Mouse (Mus musculus) thymus, adult 2 months (tissue): ENCODE data around the gene Rhox2a. TPM values are rescaled to one million over a fixed set of nuclear protein-coding genes. Genes with fewer than 3 reads are reported as not detected.
"Not testable (repeated sequence)": the region's sequence is repeated elsewhere in the genome, so short reads cannot be mapped to it uniquely, and the experiment has no call there.

ENCODE experiments used
- DNase-seq: peaks from one replicate; pipeline ENCODE4 v3.0.0; 2021
- H3K27ac ChIP-seq: fragments of 200-500 bp; 2 replicates; pipeline ENCODE4 v1.5.1; 2012; ENCODE audit warnings: low read length, control low read depth; ENCODE audit not compliant: control insufficient read depth, insufficient read depth
- H3K27me3 ChIP-seq: fragments of 200-500 bp; 2 replicates; pipeline ENCODE4 v1.6.1; 2012; ENCODE audit warnings: mild to moderate bottlenecking, low read length, moderate library complexity, mixed read lengths; ENCODE audit not compliant: control insufficient read depth, insufficient read depth
- H3K36me3 ChIP-seq: fragments of 200-500 bp; 2 replicates; pipeline ENCODE4 v1.6.1; 2012; ENCODE audit warnings: mild to moderate bottlenecking, low read length, moderate library complexity; ENCODE audit not compliant: control insufficient read depth, insufficient read depth
- H3K4me1 ChIP-seq: fragments of 200-500 bp; replicated peaks from 2 replicates; pipeline ENCODE4 v1.6.1; 2012; ENCODE audit warnings: low read length; ENCODE audit not compliant: control insufficient read depth, insufficient read depth
- H3K4me3 ChIP-seq: fragments of 200-500 bp; 2 replicates; pipeline ENCODE4 v1.5.1; 2012; ENCODE audit warnings: mild to moderate bottlenecking, low read length, control low read depth, moderate library complexity; ENCODE audit not compliant: control insufficient read depth, insufficient read depth
- CTCF ChIP-seq: fragments of 200-500 bp; IDR thresholded peaks from 2 replicates; pipeline ENCODE4 v1.5.1; 2012; ENCODE audit warnings: mild to moderate bottlenecking, control low read depth, low read length, moderate library complexity, borderline replicate concordance; ENCODE audit not compliant: control insufficient read depth, poor library complexity, insufficient read depth; ENCODE audit errors: extremely low read depth
- POLR2A ChIP-seq: fragments of 200-500 bp; IDR thresholded peaks from 2 replicates; pipeline ENCODE4 v1.6.1; 2012; ENCODE audit warnings: mild to moderate bottlenecking, low read length, control low read depth, moderate library complexity; ENCODE audit not compliant: control insufficient read depth, poor library complexity, insufficient read depth; ENCODE audit errors: extremely low read depth
- WGBS: fragments of 180-500 bp; shearing (Covaris S2); methylation state at CpG from one replicate; pipeline ENCODE4 v1.1.7; 2018; 5-methylcytosine and 5-hydroxymethylcytosine counted together
- polyA plus RNA-seq: library from polyadenylated mRNA; depleted of rRNA; stranded (reverse); fragments of >200 nt; gene quantifications from 2 replicates; pipeline ENCODE4 v1.2.3, GENCODE M21; 2012; rRNA removed

Gene Rhox2a
- not detected in 2 replicates for polyA plus RNA-seq

DNA sequence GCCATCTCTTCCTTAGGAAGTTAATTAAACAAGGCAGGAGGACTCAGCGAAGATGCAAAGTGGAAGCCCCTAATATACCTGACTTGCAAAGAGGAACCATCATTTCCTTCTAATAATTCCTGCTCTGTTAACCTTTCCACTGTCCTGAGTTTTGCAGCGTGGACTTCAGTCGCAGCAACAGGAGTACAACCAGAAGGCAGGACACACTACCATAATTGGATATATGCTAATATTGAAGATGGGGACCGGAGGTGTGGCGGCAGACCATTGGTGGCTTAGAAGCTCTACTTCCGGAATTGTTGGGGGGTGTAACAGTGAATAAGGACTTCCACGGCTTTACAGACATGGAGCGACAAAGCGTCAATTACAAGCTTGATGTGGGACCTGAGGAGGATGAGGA lies at the start of gene Rhox2a:
Gene Rhox2a (plus strand): TSS at position 301 of the 400 bp plus-strand sequence.
- DNase-seq, H3K4me1 ChIP-seq, H3K27me3 ChIP-seq, H3K4me3 ChIP-seq, H3K36me3 ChIP-seq, H3K27ac ChIP-seq: not testable (repeated sequence)
- whole genome bisulfite sequencing, result 90% methylated on average over 2 of the region's 9 CpGs

GRCm38 (mm10) chrX:37198676-37199075 lies 46.1 kb upstream of the Rhox2a start:
- Histone ChIP-seq H3K27me3 (no peaks in the 10 kb centered on the region), H3K36me3 (no peaks in the 10 kb centered on the region), H3K4me1 (no peaks in the 10 kb centered on the region), H3K27ac (no peak overlapping the region), H3K4me3 (no peak overlapping the region)
- TF ChIP-seq POLR2A (no peak), CTCF (no peak)
- 67% methylated on average over 8 of the region's 8 CpGs for WGBS
- no peak for DNase-seq

DNA sequence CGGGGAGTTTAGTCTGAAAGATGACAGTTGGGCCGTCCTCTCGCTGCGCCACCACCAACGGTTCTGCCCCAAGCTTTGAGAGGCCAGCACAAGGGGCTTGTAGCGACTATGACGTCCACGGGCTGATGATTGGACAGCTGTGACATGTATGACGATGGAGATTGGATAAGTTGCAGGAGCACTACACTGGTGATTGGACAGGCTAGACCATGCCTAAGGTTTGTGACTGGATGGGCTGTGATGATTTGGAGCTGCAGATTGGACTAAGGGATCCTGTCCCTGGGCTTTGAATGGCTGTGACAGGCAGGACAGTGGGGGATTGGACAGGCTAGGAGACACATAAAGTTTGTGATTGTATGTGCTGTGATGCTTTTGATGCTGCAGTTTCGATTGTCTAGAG lies 33.8 kb upstream of the Rhox2a start, which contains the start of gene Gm9:
Gene Gm9 (minus strand): TSS at position 101 of the 400 bp plus-strand sequence.
- WGBS, result 95% methylated on average over 10 of the region's 10 CpGs
- no peak for DNase-seq

DNA sequence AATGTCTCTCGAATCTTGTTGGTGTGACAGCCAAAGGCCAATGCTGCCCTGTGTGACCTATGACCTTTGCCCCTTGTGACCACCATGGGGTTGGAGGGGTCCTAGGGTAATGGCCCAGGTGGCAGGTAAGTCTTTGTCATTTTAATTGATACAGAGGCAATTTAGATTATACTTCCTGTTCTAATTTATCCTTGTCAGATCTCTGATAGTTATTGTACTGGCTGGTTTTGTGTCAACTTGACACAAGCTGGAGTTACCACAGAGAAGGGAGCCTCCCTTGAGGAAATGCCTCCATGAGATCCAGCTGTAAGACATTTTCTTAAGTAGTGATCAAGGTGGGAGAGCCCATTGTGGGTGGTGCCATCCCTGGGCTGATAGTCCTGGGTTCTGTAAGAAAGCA lies 22.6 kb upstream of the Rhox2a start, which contains the start of gene Rhox1:
Gene Rhox1 (minus strand): TSS at position 101 of the 400 bp plus-strand sequence.
- not testable (repeated sequence) for H3K27ac ChIP-seq, H3K27me3 ChIP-seq, H3K4me3 ChIP-seq, H3K4me1 ChIP-seq, DNase-seq, H3K36me3 ChIP-seq
- WGBS, result 95% methylated on average over 1 of the region's 1 CpGs

More for the DNA sequence above, 33.8 kb upstream of the Rhox2a start, which contains the start of gene Gm9:
- Histone ChIP-seq H3K27ac (no peak within 1 kb of the TSS), H3K4me3 (no peak within 1 kb of the TSS), H3K27me3 (no peaks in the 10 kb centered on the region), H3K36me3 (no peaks in the 10 kb centered on the region), H3K4me1 (no peaks in the 10 kb centered on the region)
- TF ChIP-seq POLR2A, result no peak
- TF ChIP-seq CTCF, result no peak

DNA sequence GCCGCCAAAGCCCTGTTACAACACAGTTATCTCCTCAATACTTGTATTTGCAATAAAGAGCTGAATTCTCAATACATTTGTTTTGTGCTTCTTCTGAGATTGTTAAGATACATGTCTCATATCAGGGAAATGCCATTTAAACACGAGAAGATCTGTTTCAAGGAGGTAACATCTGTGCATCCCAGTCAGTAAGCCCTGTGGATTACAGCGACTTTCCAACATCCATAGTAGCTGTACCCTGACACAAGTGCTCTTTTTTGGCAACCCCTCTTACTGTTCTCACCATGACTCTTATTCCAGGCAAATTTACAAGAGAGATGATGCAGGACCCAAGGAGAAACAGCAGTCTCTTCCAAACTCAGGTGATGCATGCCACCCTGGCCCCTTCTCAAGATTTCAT lies 4.8 kb downstream of the Rhox2a start, which contains the start of gene Rhox3a:
Gene Rhox3a (plus strand): TSS at position 301 of the 400 bp plus-strand sequence.
- not testable (repeated sequence) for H3K27ac ChIP-seq, H3K4me1 ChIP-seq, H3K36me3 ChIP-seq, H3K4me3 ChIP-seq, DNase-seq, H3K27me3 ChIP-seq
- WGBS, result 90% methylated on average over 1 of the region's 3 CpGs

DNA sequence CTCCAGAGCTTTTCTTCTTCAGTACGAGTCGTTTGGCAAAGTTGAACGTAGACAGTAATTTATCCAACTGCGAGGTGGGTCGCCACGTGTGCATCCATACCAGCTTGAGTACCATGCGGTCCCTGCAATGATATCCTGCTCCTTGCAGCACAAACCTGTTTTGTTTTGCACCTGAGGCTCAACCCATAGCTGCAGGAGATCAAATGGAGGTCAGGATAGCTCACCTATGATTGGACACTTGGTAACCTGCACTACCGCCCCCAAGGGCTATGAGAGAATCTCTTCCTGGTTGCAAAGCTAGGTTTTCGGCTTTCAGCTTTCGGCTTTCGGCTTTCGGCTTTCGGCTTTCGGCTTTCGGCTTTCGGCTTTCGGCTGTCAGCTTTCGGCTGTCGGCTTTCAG lies 20.3 kb downstream of the Rhox2a start, which contains the start of gene Rhox4a:
Gene Rhox4a (plus strand): TSS at position 301 of the 400 bp plus-strand sequence.
- not testable (repeated sequence) for H3K27ac ChIP-seq, DNase-seq, H3K36me3 ChIP-seq, H3K4me1 ChIP-seq, H3K4me3 ChIP-seq, H3K27me3 ChIP-seq
- WGBS, result 95% methylated on average over 11 of the region's 19 CpGs

Other genes with a start within 250 kb of the Rhox2a start
- 0.13 and 0.19 TPM in 2 replicates for gene Sowahd, start 196.1 kb upstream of the Rhox2a start, polyA plus RNA-seq
- gene Rpl39, start 159.6 kb upstream of the Rhox2a start, polyA plus RNA-seq, result 98.5 and 123 TPM in 2 replicates
- gene Upf3b, start 134.7 kb upstream of the Rhox2a start, polyA plus RNA-seq, result 4.8 and 5.0 TPM in 2 replicates
- 5.9 and 6.8 TPM in 2 replicates for gene Nkap, start 118.2 kb upstream of the Rhox2a start, polyA plus RNA-seq
- 0.06 and 0.13 TPM in 2 replicates for gene Akap14, start 76.1 kb upstream of the Rhox2a start, polyA plus RNA-seq
- gene Ndufa1, start 53.8 kb upstream of the Rhox2a start, polyA plus RNA-seq, result 224 and 326 TPM in 2 replicates
- gene Rnf113a1, start 53.7 kb upstream of the Rhox2a start, polyA plus RNA-seq, result 3.9 and 4.1 TPM in 2 replicates
- not detected in 2 replicates for gene Gm9, start 33.9 kb upstream of the Rhox2a start, polyA plus RNA-seq
- not detected in 2 replicates for gene Rhox1, start 22.7 kb upstream of the Rhox2a start, polyA plus RNA-seq
- not detected in 2 replicates for gene Rhox3a, start 4.9 kb downstream of the Rhox2a start, polyA plus RNA-seq
- gene Rhox4a, start 20.4 kb downstream of the Rhox2a start, polyA plus RNA-seq, result not detected in 2 replicates
- not detected in 2 replicates for gene Rhox3a2, start 135.1 kb downstream of the Rhox2a start, polyA plus RNA-seq
- gene Rhox4a2, start 145.9 kb downstream of the Rhox2a start, polyA plus RNA-seq, result 1.2 and 1.6 TPM in 2 replicates
- not detected in 2 replicates for gene Rhox2b, start 167.1 kb downstream of the Rhox2a start, polyA plus RNA-seq
- 0.48 and 0.54 TPM in 2 replicates for gene Rhox4b, start 187.5 kb downstream of the Rhox2a start, polyA plus RNA-seq
- gene Rhox2c, start 208.7 kb downstream of the Rhox2a start, polyA plus RNA-seq, result not detected in 2 replicates
- not detected in 2 replicates for gene Rhox3c, start 213.6 kb downstream of the Rhox2a start, polyA plus RNA-seq
- not detected in 2 replicates for gene Rhox4c, start 235.4 kb downstream of the Rhox2a start, polyA plus RNA-seq
- gene Rhox2d, start 248.5 kb downstream of the Rhox2a start, polyA plus RNA-seq, result not detected in 2 replicates